Mouse (Mus musculus) lung, postnatal 0 days (tissue): Measurements from ENCODE around the gene Fryl.

Source experiments
- CTCF ChIP-seq: IDR thresholded peaks from 2 replicates; pipeline ENCODE4 v1.5.1; 2016; ENCODE audit warnings: antibody characterized with exemption, mild to moderate bottlenecking
- EP300 ChIP-seq: IDR thresholded peaks from 2 replicates; pipeline ENCODE4 v1.6.1; 2016; ENCODE audit warnings: antibody characterized with exemption, mild to moderate bottlenecking, control low read depth

- TF ChIP-seq EP300 (no peak), CTCF (no peak)
These were observed 58.6 kb downstream of the Fryl start for GRCm38 (mm10) chr5:73197796-73198195.
